Mouse (Mus musculus) left cerebral cortex, postnatal 36 days (tissue): ENCODE data around the gene Slc39a3. TPM values are rescaled to one million over a fixed set of nuclear protein-coding genes. Genes with fewer than 3 reads are reported as not detected.

ENCODE experiments used
- DNase-seq, 2 experiments: peaks; one replicate each; pipeline ENCODE4 v3.0.0; 2021 to 2022; ENCODE audit warnings: low spot score in 2 of 2, mixed read lengths in 1 of 2
- intact Hi-C: fragments of 180-260 bp; cut with DNase I; formaldehyde crosslinking; loops from one replicate; pipeline ENCODE4 v1.15.1; 2025
- total RNA-seq, 2 experiments: library from RNA; stranded (reverse); gene quantifications; 2 replicates each; pipeline ENCODE4 v1.2.3; 2021

Slc39a3 gene
- total RNA-seq, 2 experiments from 2014 or later: 66.9 to 74.2 TPM

- DNase-seq: no peak
- intact Hi-C loops: no loop called here
Observed at GRCm38 (mm10) chr10:81015666-81016065, 21.6 kb downstream of the Slc39a3 start.

GRCm38 (mm10) chr10:81014393-81015384 is 22.5 kb downstream of the Slc39a3 start, which contains the start of gene Gng7:
Gene Gng7 (minus strand): TSS chr10:81014945.
- intact Hi-C loops: no loop called here
- peak; percentile 91 to 92 for DNase-seq

GRCm38 (mm10) chr10:81010851-81011250 is 26.4 kb downstream of the Slc39a3 start:
- intact Hi-C loops: no loop called here
- no peak for DNase-seq

GRCm38 (mm10) chr10:81007240-81007639 is 30.0 kb downstream of the Slc39a3 start:
- DNase-seq: no peak
- intact Hi-C loops: no loop called here

- intact Hi-C loops: no loop called here
Observed at GRCm38 (mm10) chr10:81006005-81006677, 31.1 kb downstream of the Slc39a3 start.

GRCm38 (mm10) chr10:81001161-81001560 is 36.1 kb downstream of the Slc39a3 start:
- peak in 1 of 2 experiments; percentile 52 for DNase-seq
- intact Hi-C loops: no loop called here

More at GRCm38 (mm10) chr10:81006005-81006677, 31.1 kb downstream of the Slc39a3 start:
- DNase-seq: peak in 1 of 2 experiments; percentile 54

- intact Hi-C loops: no loop called here
- no peak for DNase-seq
Observed at GRCm38 (mm10) chr10:81000197-81001062, 36.8 kb downstream of the Slc39a3 start.

- DNase-seq: peak; percentile 83 to 86
- intact Hi-C loops: loop anchor here (2.0 to 10.0 kb wide), 4 partner anchors 41 to 245 kb away; partner anchors contain the start of genes Dot1l and Oaz1
Observed at GRCm38 (mm10) chr10:80999362-81000196, 37.6 kb downstream of the Slc39a3 start.

GRCm38 (mm10) chr10:80998778-80999177 is 38.4 kb downstream of the Slc39a3 start:
- intact Hi-C loops: loop anchor here (2.0 to 10.0 kb wide), 4 partner anchors 42 to 244 kb away; partner anchors contain the start of genes Dot1l and Oaz1
- DNase-seq: peak in 1 of 2 experiments; percentile 54

- DNase-seq: no peak
- intact Hi-C loops: loop anchor here (2.0 to 10.0 kb wide), 4 partner anchors 43 to 243 kb away; partner anchors contain the start of genes Dot1l and Oaz1
Observed at GRCm38 (mm10) chr10:80998021-80998420, 39.2 kb downstream of the Slc39a3 start.

GRCm38 (mm10) chr10:80997332-80997731 is 39.9 kb downstream of the Slc39a3 start:
- intact Hi-C loops: loop anchor here (5.0 to 10.0 kb wide), 3 partner anchors 85 to 243 kb away; partner anchors contain the start of genes Dot1l and Oaz1

GRCm38 (mm10) chr10:80996501-80996900 is 40.7 kb downstream of the Slc39a3 start:
- no peak for DNase-seq
- intact Hi-C loops: loop anchor here (5.0 to 10.0 kb wide), 3 partner anchors 86 to 242 kb away; partner anchors contain the start of genes Dot1l and Oaz1

More at GRCm38 (mm10) chr10:80997332-80997731, 39.9 kb downstream of the Slc39a3 start:
- no peak for DNase-seq

- intact Hi-C loops: loop anchor here (1.0 to 10.0 kb wide), 4 partner anchors 67 to 240 kb away; partner anchors contain the start of genes Dot1l and Oaz1
Observed at GRCm38 (mm10) chr10:80995091-80995632, 42.1 kb downstream of the Slc39a3 start.

GRCm38 (mm10) chr10:80994621-80995020 is 42.6 kb downstream of the Slc39a3 start:
- intact Hi-C loops: loop anchor here (1.0 to 10.0 kb wide), 4 partner anchors 66 to 240 kb away; partner anchors contain the start of genes Dot1l and Oaz1

More at GRCm38 (mm10) chr10:80995091-80995632, 42.1 kb downstream of the Slc39a3 start:
- peak; percentile 81 to 84 for DNase-seq

GRCm38 (mm10) chr10:80993276-80993675 is 44.0 kb downstream of the Slc39a3 start:
- intact Hi-C loops: loop anchor here (10.0 kb wide), 2 partner anchors 168 to 238 kb away; partner anchors contain the start of genes Dot1l and Oaz1
- no peak for DNase-seq

More at GRCm38 (mm10) chr10:80994621-80995020, 42.6 kb downstream of the Slc39a3 start:
- no peak for DNase-seq

GRCm38 (mm10) chr10:80991945-80992344 is 45.3 kb downstream of the Slc39a3 start:
- no peak for DNase-seq
- intact Hi-C loops: loop anchor here (10.0 kb wide), 2 partner anchors 167 to 237 kb away; partner anchors contain the start of genes Dot1l and Oaz1

- no peak for DNase-seq
- intact Hi-C loops: loop anchor here (10.0 kb wide), 2 partner anchors 166 to 236 kb away; partner anchors contain the start of genes Dot1l and Oaz1
Observed at GRCm38 (mm10) chr10:80991007-80991406, 46.2 kb downstream of the Slc39a3 start.
